Comparison of ENCODE assay signal across 7 mouse cellular contexts in genomic region chr10:79953946-79954345, GRCm38 (mm10). TPM values are rescaled to one million over a fixed set of nuclear protein-coding genes. Genes with fewer than 3 reads are reported as not detected.
DNase-seq lines count a peak whose midpoint lies in the region; ATAC-seq and TF ChIP-seq lines count a peak whose summit lies in the region.

No protein-coding gene starts in this region.

- H3K27ac ChIP-seq in MEL (ENCODE audit: control insufficient read depth, low read depth, low read length), result no peak overlapping the region
- H3K27ac ChIP-seq in cortical plate, adult 2 months (ENCODE audit: insufficient read depth, low read length), result no peak overlapping the region

- no peak for TF ChIP-seq POLR2A in MEL (IDR thresholded peaks at IDR 0.05; ENCODE audit: control insufficient read depth in 1 of 2, insufficient read depth in 1 of 2, low read depth in 1 of 2, low read length in 2 of 2, poor library complexity in 1 of 2)
- no peak for TF ChIP-seq POLR2A in cortical plate, adult 2 months (IDR thresholded peaks at IDR 0.05; ENCODE audit: extremely low read depth, insufficient read depth, low read length)

- no peak overlapping the region for H3K9ac ChIP-seq in MEL (ENCODE audit: control insufficient read depth, low read depth, low read length, poor library complexity, severe bottlenecking)

- H3K79me2 ChIP-seq in MEL (ENCODE audit: control insufficient read depth, insufficient read depth, low read length, poor library complexity), result no peaks in the 10 kb centered on the region

- no peaks in the 10 kb centered on the region for H3K36me3 ChIP-seq in MEL (ENCODE audit: control insufficient read depth in 1 of 2, insufficient read depth in 2 of 2, low read length in 2 of 2)

- no peak for ATAC-seq in inflammation-experienced regulatory T-cells, adult 6 months

- TF ChIP-seq RAD21 in MEL (IDR thresholded peaks at IDR 0.05; ENCODE audit: low read depth, low read length), result peak; percentile 48

- H3K4me1 ChIP-seq in MEL (ENCODE audit: control insufficient read depth in 1 of 2, insufficient read depth in 2 of 2, low read length in 2 of 2), result 0 out of 4 replicates have a peak, but pooled peaks cover 0 to 2% of the 10 kb centered on the region in 2 experiments
- no peaks in the 10 kb centered on the region for H3K4me1 ChIP-seq in cortical plate, adult 2 months (ENCODE audit: control insufficient read depth, insufficient read depth, low read length)

- H3K27me3 ChIP-seq in MEL (ENCODE audit: control insufficient read depth in 1 of 2, insufficient read depth in 2 of 2, low read length in 2 of 2), result no peaks in the 10 kb centered on the region

- H3K9me3 ChIP-seq in MEL (replicated peaks; ENCODE audit: insufficient read depth, low read length), result no peaks in the 10 kb centered on the region

- H3K4me3 ChIP-seq in MEL (ENCODE audit: control insufficient read depth in 1 of 2, insufficient read depth in 1 of 2, low read depth in 2 of 2, low read length in 2 of 2), result no peak overlapping the region
- H3K4me3 ChIP-seq in cortical plate, adult 2 months (ENCODE audit: insufficient read depth, low read length), result no peak overlapping the region

- peak; percentile 63 for DNase-seq in kidney, adult 9 months
- DNase-seq in kidney, adult 11 months, result no peak
- peak; percentile 32 for DNase-seq in MEL (ENCODE audit: low read depth, low spot score)
- peak; percentile 71 for DNase-seq in lung, postnatal 36 days
- DNase-seq in cerebellum, adult 9-10 months, result no peak

- no peak for TF ChIP-seq EP300 in MEL (IDR thresholded peaks at IDR 0.05; ENCODE audit: low read depth in 1 of 2, low read length in 2 of 2)

- peak; percentile 64 to 80 (median 69) for TF ChIP-seq CTCF in MEL (IDR thresholded peaks at IDR 0.05 in 2 of 3, conservative IDR thresholded peaks at IDR 0.05 in 1 of 3; ENCODE audit: control insufficient read depth in 1 of 3, insufficient read depth in 1 of 3, low read depth in 2 of 3, low read length in 3 of 3, poor library complexity in 1 of 3, severe bottlenecking in 1 of 3)
- peak; percentile 54 for TF ChIP-seq CTCF in cortical plate, adult 2 months (IDR thresholded peaks at IDR 0.05; ENCODE audit: extremely low read depth, insufficient read depth, low read length)

TF ChIP-seq in MEL, 35 proteins besides CTCF, POLR2A, EP300 and RAD21:
- TF ChIP-seq SMC3 (IDR thresholded peaks at IDR 0.05; ENCODE audit: low read depth, low read length), result peak; percentile 68
- no peak for TF ChIP-seq MAFK (IDR thresholded peaks at IDR 0.05; ENCODE audit: borderline replicate concordance, low read depth, low read length)
- TF ChIP-seq ZC3H11A (IDR thresholded peaks at IDR 0.05; ENCODE audit: low read depth, low read length), result 0 out of 2 replicates have a peak, but pooled peaks have one; percentile 34

RNA-seq across cellular contexts. Expression of gene Wdr18, which starts 6.0 kb away (rescaled TPM):
- 94.5 and 107 TPM in 2 replicates for total RNA-seq in MEL (2012; rRNA removed)
- polyA plus RNA-seq in MEL (2012; ENCODE audit: insufficient read depth in 1 of 2, insufficient read length in 2 of 2, low read depth in 1 of 2, low replicate concordance in 2 of 2, missing spikeins in 1 of 2), result 10 to 100 TPM in 1 of 2 experiments, not detected in 1; 89.5 TPM
- 60.9 and 63.2 TPM in 2 replicates for polyA plus RNA-seq in cortical plate, adult 2 months (2012; rRNA removed)
- 10 to 100 TPM; 66.6 to 85.2 (median 74.2) TPM for polyA plus RNA-seq in inflammation-experienced regulatory T-cells, adult 6 months (2017; shearing (Covaris generic))

RNA-seq across cellular contexts. Expression of gene Grin3b, which starts 16.6 kb away (rescaled TPM):
- total RNA-seq in MEL (2012; rRNA removed), result 0.16 and 0.42 TPM in 2 replicates
- 1 to 10 TPM in 1 of 2 experiments, not detected in 1; 1.1 TPM for polyA plus RNA-seq in MEL (2012; ENCODE audit: insufficient read depth in 1 of 2, insufficient read length in 2 of 2, low read depth in 1 of 2, low replicate concordance in 2 of 2, missing spikeins in 1 of 2)
- 0.21 and 0.40 TPM in 2 replicates for polyA plus RNA-seq in cortical plate, adult 2 months (2012; rRNA removed)
- under 1 TPM in 2 of 3 experiments, not detected in 1; 0.16 to 0.20 TPM for polyA plus RNA-seq in inflammation-experienced regulatory T-cells, adult 6 months (2017; shearing (Covaris generic))

RNA-seq across cellular contexts. Expression of gene Arid3a, which starts 27.1 kb away (rescaled TPM):
- total RNA-seq in MEL (2012; rRNA removed), result 11.8 and 12.5 TPM in 2 replicates
- polyA plus RNA-seq in MEL (2012; ENCODE audit: insufficient read depth in 1 of 2, insufficient read length in 2 of 2, low read depth in 1 of 2, low replicate concordance in 2 of 2, missing spikeins in 1 of 2), result 10 to 100 TPM in 1 of 2 experiments, not detected in 1; 17.2 TPM
- 3.1 and 3.2 TPM in 2 replicates for polyA plus RNA-seq in cortical plate, adult 2 months (2012; rRNA removed)
- 1 to 10 TPM; 2.1 to 3.5 (median 2.4) TPM for polyA plus RNA-seq in inflammation-experienced regulatory T-cells, adult 6 months (2017; shearing (Covaris generic))

RNA-seq across cellular contexts. Expression of gene Tmem259, which starts 30.2 kb away (rescaled TPM):
- 58.2 and 62.0 TPM in 2 replicates for total RNA-seq in MEL (2012; rRNA removed)
- polyA plus RNA-seq in MEL (2012; ENCODE audit: insufficient read depth in 1 of 2, insufficient read length in 2 of 2, low read depth in 1 of 2, low replicate concordance in 2 of 2, missing spikeins in 1 of 2), result 100 to 1,000 TPM in 1 of 2 experiments, not detected in 1; 150 TPM
- polyA plus RNA-seq in cortical plate, adult 2 months (2012; rRNA removed), result 168 and 183 TPM in 2 replicates
- 1 to 10 TPM; 2.0 to 2.5 (median 2.0) TPM for polyA plus RNA-seq in inflammation-experienced regulatory T-cells, adult 6 months (2017; shearing (Covaris generic))

RNA-seq across cellular contexts. Expression of gene R3hdm4, which starts 32.9 kb away (rescaled TPM):
- total RNA-seq in MEL (2012; rRNA removed), result 22.7 and 29.1 TPM in 2 replicates
- polyA plus RNA-seq in MEL (2012; ENCODE audit: insufficient read depth in 1 of 2, insufficient read length in 2 of 2, low read depth in 1 of 2, low replicate concordance in 2 of 2, missing spikeins in 1 of 2), result 100 to 1,000 TPM in 1 of 2 experiments, not detected in 1; 105 TPM
- 425 TPM in 2 replicates for polyA plus RNA-seq in cortical plate, adult 2 months (2012; rRNA removed)
- polyA plus RNA-seq in inflammation-experienced regulatory T-cells, adult 6 months (2017; shearing (Covaris generic)), result 100 to 1,000 TPM in 1 of 3 experiments, 10 to 100 TPM in 2; 96.5 to 106 (median 96.9) TPM

Comparison
In these comparisons a context has a peak if more than half of its experiments do, and no peak if none do; other contexts are left out.
1. DNase-seq: peak in kidney, adult 9 months (single experiment), MEL (single experiment) and lung, postnatal 36 days (single experiment); none in kidney, adult 11 months (single experiment) and cerebellum, adult 9-10 months (single experiment).